Mouse (Mus musculus) liver, embryonic 14.5 days (tissue): ENCODE results near the gene 9230102O04Rik.

Experiments used
- CTCF ChIP-seq: IDR thresholded peaks from 2 replicates; pipeline ENCODE4 v1.5.1; 2016; ENCODE audit warnings: antibody characterized with exemption, low read depth, control low read depth
- EP300 ChIP-seq: IDR thresholded peaks from 2 replicates; pipeline ENCODE4 v1.6.1; 2016; ENCODE audit warnings: antibody characterized with exemption, low read depth

- TF ChIP-seq EP300 (no peak), CTCF (no peak)
These were observed 5.4 kb downstream of the 9230102O04Rik start for GRCm38 (mm10) chr2:9883803-9884532.
